Mouse (Mus musculus) cerebellum, adult 2 months (tissue): Measurements from ENCODE around the gene Nol11.

Experiments used
- CTCF ChIP-seq: fragments of 200-500 bp; IDR thresholded peaks from 2 replicates; pipeline ENCODE4 v1.5.1; 2011; ENCODE audit warnings: low read depth, mild to moderate bottlenecking, control low read depth, low read length, moderate library complexity, borderline replicate concordance; ENCODE audit not compliant: insufficient read depth
- POLR2A ChIP-seq: fragments of 200-500 bp; IDR thresholded peaks from 2 replicates; pipeline ENCODE4 v1.6.1; 2011; ENCODE audit warnings: low read length, control low read depth, borderline replicate concordance; ENCODE audit not compliant: insufficient read depth

- TF ChIP-seq POLR2A, result no peak
- TF ChIP-seq CTCF, result no peak
Observed at GRCm38 (mm10) chr11:107155292-107155691, 33.9 kb downstream of the Nol11 start.
